Mouse (Mus musculus): Measurements from ENCODE around the gene Tbc1d22a.

Gene Tbc1d22a

DNA sequence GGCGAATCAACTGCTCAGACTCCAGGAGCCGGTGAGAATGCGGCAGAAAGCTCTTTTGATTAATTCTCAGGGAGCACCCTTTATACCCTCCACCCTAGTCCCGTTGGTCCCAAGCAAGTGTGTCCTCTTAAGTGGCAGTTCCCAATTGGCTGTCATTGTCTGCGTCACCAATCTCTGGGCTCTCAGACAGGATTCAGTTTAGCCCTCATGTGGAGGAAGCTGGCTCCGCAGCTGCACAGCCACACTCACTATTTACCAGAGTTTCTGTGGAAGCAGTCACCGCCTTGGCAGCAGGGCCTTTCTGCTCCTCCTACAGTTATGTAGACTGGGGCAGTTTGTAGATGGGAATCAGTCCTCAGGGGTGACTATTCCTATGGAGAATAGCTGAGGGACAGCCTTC lies 256.9 kb downstream of the Tbc1d22a start:
- no peak for DNase-seq

DNA sequence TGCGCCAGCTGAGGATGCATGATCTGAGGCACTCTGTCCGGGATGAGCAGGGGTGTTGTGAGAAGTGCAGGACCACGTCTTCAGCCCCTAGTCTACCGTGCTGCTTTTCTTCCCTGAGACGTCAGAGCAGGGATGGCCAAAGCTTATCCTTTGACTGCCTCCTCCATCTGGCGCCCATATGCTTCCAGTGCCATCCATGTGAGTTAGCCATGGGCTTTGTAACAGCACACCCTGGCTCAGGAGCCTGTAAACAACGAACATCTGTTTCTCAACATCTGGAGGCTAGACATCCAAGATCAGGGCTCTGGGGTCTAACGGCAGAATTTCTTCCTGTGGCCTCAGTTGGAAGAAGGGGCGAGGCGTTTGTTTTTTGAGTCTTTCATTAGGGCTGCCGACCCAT lies 259.2 kb downstream of the Tbc1d22a start:
- no peak for DNase-seq

- no peak for DNase-seq
Observed at GRCm38 (mm10) chr15:86474951-86475350, 260.7 kb downstream of the Tbc1d22a start.

GRCm38 (mm10) chr15:86476483-86476882 lies 262.2 kb downstream of the Tbc1d22a start:
- no peak for DNase-seq

DNA sequence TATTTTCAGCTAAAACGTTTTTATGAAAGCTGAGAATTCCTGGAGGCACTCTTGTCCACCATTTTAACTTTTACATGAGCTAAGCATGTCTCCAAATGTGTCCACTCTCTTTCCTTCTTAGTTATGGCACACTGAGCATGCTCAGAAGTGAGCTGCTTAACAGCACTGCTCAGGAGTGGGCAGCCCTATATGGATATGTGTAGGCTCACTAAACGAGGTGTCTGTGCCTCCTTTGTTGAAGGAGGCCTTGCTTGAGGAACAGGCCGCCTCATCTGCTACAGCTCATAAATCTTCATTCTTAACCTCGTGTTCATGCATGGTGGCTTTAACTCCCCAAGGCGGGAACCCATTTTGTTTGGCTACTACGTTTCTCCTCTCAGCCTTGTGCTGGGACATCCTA lies 262.8 kb downstream of the Tbc1d22a start:
- no peak for DNase-seq

DNA sequence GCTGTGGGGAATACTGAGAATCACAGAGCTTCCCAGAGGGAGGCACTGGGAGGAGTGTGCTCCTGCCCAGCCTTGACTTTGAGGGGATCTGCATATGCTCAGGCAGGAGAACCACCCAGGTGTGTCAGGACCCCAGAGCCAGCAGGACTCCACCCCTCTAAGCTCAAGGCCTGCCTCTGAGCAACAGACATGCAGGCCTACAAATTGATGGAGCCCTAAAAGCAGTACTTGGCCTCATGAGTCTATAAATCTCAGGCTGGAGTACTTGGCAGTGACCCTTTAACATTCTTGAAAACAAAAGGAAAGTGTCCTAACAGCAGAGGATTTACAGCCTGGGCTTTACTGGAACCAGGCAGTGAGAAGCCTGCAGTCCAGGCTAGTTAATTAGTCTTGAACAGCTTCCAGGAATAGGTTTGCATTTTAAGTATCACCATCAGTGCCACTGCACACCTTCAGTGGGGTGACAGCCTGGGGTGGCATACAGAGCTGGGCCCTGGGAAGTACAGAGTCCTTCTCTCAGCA lies 263.3 kb downstream of the Tbc1d22a start:
- no peak for DNase-seq

DNA sequence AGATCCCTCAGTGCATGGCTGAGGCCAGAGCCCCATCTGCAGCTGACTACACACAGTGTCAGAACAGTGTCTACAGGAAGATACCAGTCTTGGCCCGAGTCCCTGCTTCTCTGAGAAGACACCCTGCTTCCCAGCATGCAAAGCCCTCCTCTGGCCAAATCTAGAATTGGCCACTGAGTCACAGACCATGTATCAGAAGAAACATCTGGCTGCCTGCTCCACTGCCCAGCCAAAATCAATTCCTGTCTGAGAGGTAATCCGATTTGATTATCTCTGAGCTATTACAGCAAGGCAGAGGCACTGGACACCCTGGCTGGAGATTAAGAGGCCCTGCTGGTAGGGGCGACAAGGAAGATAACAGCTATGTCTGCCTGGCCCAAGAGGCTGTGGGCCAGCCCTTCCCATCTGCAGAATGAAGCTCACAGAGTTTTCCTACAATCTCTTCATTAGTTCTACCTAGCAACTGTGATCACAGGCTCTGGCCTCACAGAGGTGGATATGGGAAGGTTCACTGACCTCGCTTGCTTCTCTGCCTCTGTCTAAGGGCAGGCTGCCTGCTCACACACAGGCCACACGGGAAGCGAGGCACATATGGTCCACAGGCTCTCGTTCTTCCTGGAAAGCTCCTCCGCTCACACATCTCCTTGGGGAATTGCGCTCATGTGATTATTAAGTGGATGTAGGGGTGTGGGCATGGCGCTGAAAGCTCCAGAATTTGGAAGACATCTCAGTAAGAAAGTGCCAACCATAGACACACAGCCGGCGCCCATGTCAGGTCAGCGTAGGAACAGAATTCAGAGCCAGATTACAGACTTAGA lies 264.6 kb downstream of the Tbc1d22a start:
- DNase-seq, result no peak

DNA sequence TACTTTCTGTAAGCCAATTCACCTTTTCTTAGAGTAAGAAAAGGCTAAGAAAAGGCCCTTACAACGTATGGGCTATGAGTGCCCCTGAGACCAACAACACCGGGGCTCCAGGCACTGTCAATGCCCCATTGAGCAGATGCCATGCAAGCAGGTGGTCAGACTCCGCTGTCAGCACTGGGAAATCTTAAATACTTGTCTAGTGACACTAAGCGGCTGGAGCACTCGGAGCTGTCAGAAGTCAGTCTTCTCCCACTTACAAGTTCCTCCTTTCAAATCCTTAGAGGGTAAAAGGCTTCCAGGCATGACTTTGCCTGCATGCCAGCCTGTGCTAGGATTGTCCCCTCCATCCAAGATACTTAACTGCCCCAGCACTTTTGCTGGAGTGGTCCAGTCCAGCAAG lies 268.1 kb downstream of the Tbc1d22a start:
- no peak for DNase-seq

GRCm38 (mm10) chr15:86485815-86486214 lies 271.6 kb downstream of the Tbc1d22a start:
- no peak for DNase-seq

DNA sequence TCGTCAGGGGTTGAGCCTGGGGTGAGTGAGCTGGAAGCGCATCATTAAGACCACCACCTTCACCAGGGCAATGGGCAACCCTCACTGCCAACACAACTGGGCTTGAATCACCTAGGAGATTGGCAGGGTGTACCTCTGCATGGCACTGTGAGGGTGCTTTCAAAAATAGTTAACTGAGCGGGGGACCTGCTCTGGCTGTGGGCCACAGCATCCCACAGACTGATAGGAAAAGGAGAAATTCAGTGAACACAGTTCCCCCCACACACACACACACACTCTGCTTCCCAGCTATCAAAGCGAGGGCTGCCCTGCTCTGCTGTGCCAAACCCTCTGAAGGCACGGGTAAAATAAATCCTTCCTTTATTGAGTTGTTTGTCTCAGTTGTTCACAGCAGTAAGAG lies 273.1 kb downstream of the Tbc1d22a start:
- DNase-seq, result no peak

DNA sequence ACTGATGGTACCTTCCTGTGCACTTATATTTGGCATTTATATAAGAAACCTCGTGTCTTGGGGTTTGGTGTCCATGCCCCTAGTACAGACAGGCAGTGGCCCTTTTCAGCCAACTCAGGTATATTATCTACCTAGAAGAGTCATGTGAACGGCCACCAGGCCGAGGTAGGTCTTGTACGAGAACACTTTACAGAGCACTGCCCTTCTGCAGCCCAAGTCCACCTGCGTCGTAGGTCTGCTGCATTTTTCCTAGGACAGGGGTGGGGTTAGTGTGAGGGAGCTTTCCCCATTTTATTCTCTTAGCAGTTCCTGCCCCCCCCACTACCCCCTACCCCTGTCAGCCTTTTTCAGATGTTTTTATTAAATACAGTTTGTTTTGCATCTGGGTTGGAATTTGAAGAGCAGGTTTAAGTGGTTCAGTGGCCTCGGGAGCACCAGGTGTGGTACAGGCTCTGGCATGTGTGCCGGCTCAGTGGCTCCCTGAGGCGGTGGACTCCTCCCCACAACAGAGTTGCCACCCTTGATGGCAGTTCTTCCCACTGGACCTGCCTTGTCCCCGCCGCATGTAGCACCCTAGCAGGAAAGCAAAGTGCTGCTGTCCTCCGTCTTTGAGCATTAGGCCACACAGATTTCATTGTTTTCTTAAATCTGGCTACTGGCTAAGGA lies 277.3 kb downstream of the Tbc1d22a start:
- no peak for DNase-seq

DNA sequence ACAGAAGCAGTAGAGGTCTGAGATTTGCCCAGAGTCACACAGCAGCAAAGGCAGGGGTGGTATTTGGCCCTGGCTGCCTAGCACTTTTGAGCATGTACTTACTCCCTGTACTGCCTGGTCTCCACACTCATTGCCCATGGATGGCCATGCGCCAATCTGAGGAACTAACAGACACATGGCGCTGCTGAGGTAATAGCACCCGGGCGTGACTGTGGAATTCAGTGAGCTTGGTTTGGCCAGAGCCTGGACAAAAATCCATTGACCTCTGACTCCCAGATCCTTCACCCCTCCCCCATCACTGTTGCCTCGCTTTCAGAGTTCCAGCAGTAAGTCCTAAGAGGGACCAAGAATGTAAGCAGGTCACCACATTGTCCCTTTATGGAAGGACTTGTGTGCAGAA lies 278.4 kb downstream of the Tbc1d22a start:
- no peak for DNase-seq

- no peak for DNase-seq
Observed at GRCm38 (mm10) chr15:86496209-86496608, 281.9 kb downstream of the Tbc1d22a start.

DNA sequence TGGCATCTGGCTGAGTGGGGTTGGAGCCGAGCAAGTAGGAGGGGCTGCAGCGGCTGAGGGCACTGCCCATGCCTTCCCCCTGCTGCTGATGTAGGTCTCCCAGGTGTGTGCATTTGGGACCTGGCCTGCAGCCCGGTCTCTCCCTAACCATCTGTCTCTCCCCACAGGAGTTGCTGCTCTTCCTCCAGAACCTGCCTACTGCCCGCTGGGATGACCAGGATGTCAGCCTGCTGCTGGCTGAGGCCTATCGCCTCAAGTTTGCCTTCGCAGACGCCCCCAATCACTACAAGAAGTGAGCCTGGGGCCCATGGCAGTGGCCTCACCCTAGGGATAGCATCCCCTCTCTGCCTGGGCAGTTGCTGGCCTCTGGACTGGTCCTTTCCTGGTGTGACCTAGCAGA lies 282.4 kb downstream of the Tbc1d22a start:
- no peak for DNase-seq

- no peak for DNase-seq
Observed at GRCm38 (mm10) chr15:86500536-86500935, 286.3 kb downstream of the Tbc1d22a start.

DNA sequence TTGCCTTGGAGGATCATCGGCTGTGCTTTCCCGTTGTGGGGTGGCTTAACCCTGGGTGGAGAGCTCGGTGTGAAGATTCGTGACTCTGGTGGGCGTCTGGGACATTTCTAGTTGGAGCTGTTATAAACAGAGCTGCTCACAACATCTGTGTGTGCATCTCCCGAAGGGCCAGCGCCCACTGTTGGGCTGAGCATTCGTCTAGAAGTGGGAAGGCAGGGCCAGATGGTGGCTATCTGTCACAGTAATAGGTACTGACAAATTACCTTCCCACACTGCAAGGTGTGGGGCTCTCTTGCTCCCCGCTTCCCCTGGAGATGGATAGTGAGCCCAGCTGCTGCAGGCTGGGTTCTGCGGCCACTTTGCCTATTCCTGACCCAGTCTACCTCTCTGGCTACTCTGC lies 289.2 kb downstream of the Tbc1d22a start:
- DNase-seq, result no peak

DNA sequence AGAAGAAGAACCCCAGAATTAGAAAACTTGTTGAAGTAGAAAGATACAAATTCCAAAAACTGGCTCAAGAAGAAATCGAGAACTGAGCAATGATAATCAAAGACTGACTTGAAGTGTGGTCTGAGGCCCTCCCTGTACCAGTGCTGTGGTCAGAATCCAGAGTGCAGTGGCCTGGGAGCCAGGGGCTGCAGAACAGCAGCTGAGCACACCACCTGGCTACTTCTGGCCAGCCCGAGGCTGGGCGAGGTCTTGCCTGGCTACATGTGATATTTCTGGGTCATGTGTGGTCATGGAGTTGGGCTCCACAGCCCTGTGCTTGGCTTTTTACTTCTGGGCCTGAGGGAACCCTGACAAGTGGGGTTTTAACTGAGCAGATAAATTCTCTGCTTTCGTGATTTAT lies 292.4 kb downstream of the Tbc1d22a start:
- no peak for DNase-seq

DNA sequence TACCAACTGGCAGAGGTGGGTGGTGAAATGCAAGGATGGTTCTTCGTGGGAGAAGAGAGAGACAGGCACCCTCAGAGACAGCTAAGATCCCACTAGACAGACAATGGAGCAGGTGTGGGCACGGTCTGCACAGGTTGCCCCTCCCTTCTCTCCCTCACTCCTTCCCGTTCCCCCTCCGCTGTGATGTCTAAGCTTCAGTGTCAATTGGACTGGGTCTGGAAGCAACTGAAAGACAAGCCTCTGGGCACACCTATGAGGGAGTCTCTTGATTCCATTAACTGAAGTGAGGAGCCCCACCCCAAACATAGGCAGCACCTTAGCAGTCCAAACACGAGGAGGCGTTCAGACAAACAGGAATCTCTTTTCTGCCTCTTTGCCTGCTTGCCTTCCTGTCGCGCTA lies 293.3 kb downstream of the Tbc1d22a start:
- DNase-seq, result no peak

DNA sequence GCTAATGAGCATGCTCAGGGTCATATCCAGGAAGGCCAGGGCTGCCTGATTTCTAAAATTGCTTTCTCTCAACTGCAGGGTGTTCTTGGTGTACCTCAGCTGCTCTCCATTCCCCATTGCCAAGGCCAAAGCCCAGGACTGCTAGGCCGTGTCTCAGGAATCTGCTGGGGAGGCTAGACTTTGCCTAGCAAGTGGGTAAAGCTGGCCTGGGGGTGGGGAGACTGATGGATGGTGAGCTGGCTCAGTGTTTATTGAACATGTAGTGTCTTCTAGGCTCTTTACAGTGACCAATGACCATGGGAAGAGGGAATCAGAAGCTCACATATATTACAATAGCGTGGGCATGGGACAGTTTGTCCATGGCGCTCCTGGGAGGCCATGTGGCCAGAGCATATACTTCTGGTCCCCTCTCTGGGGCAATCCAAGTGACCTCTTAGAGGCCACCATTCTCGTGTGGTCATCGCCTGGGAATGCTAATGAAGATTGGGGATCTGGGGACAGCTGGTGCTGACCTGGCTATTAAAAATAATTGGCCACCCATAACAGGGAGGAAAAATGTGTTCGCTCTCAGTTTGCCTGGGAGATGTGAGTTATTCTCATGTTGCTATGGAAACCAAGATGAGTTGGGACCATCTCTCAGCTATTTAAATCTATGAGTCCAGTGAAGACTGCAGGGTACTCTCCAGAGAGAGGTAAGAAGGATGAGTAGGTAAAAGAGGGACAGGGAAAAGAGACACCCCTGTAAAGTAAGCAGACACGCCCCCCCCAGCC lies 294.3 kb downstream of the Tbc1d22a start:
- DNase-seq, result no peak

- no peak for DNase-seq
Observed at GRCm38 (mm10) chr15:86509601-86510000, 295.3 kb downstream of the Tbc1d22a start.

DNA sequence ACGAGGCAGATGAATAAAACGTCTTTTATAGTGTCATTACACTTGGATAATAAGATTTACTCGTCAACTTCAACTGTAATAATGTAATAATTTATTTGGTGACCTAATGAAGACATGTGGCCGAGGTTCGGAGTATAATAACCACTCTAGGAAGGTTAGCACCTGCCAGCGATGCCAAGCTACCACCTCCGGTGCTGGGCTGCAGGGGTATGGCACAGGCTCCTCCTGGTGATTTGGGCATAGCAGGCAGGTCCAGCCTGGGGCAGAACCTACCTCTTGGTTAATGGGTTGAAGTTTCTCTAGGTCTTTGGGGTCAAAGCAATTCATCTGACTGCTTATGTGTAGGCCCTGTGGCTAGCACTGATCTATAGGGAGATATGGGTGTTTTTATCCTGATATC lies 296.9 kb downstream of the Tbc1d22a start:
- no peak for DNase-seq

GRCm38 (mm10) chr15:86513336-86513735 lies 299.1 kb downstream of the Tbc1d22a start:
- no peak for DNase-seq

- DNase-seq, result no peak
Observed at GRCm38 (mm10) chr15:86520201-86520600, 305.9 kb downstream of the Tbc1d22a start.

GRCm38 (mm10) chr15:86535356-86535755 lies 321.1 kb downstream of the Tbc1d22a start:
- DNase-seq, result no peak

All from thymus, postnatal 36 days (tissue).